Mouse (Mus musculus) ES-Bruce4 (cell line): ENCODE results near the gene Mbip. TPM values are rescaled to one million over a fixed set of nuclear protein-coding genes. Genes with fewer than 3 reads are reported as not detected.

Experiments
- H3K27ac ChIP-seq: 2 replicates; pipeline ENCODE4 v1.5.1; 2012; ENCODE audit warnings: low read length, inconsistent platforms; ENCODE audit not compliant: insufficient read depth
- H3K27me3 ChIP-seq: 2 replicates; pipeline ENCODE4 v1.6.1; 2012; ENCODE audit warnings: mild to moderate bottlenecking, low read length, inconsistent platforms; ENCODE audit not compliant: control insufficient read depth, poor library complexity, insufficient read depth, severe bottlenecking
- H3K36me3 ChIP-seq: 2 replicates; pipeline ENCODE4 v1.6.1; 2012; ENCODE audit warnings: inconsistent platforms, mild to moderate bottlenecking, low read length, moderate library complexity; ENCODE audit not compliant: control insufficient read depth, poor library complexity, insufficient read depth, severe bottlenecking
- H3K4me1 ChIP-seq: one replicate; pipeline ENCODE4 v1.8.1; 2011; ENCODE audit warnings: low read length; ENCODE audit not compliant: control insufficient read depth, insufficient read depth
- H3K4me3 ChIP-seq: 2 replicates; pipeline ENCODE4 v1.5.1; 2011; ENCODE audit warnings: low read depth, mild to moderate bottlenecking, low read length
- H3K9ac ChIP-seq: 2 replicates; pipeline ENCODE4 v1.6.1; 2012; ENCODE audit warnings: low read depth, mild to moderate bottlenecking, inconsistent platforms; ENCODE audit not compliant: poor library complexity, severe bottlenecking
- H3K9me3 ChIP-seq: replicated peaks from 2 replicates; pipeline ENCODE4 v1.6.1; 2012; ENCODE audit warnings: mild to moderate bottlenecking, low read length, inconsistent platforms; ENCODE audit not compliant: control insufficient read depth, poor library complexity, insufficient read depth, severe bottlenecking
- CTCF ChIP-seq: IDR thresholded peaks from one replicate; pipeline ENCODE4 v1.8.1; 2011; ENCODE audit warnings: low read depth, low read length
- EP300 ChIP-seq: IDR thresholded peaks from 2 replicates; pipeline ENCODE4 v1.6.1; 2011; ENCODE audit warnings: low read depth, low read length; ENCODE audit not compliant: insufficient read depth
- POLR2A ChIP-seq: IDR thresholded peaks from one replicate; pipeline ENCODE4 v1.8.1; 2011; ENCODE audit warnings: low read length; ENCODE audit not compliant: insufficient read depth
- polyA plus RNA-seq: library from polyadenylated mRNA; stranded (reverse); fragments of >200 nt; gene quantifications from 2 replicates; pipeline ENCODE4 v1.2.4, GENCODE M21; 2011; ENCODE audit warnings: low read depth; ENCODE audit not compliant: missing spikeins, insufficient read depth, insufficient read length

Mbip gene
- polyA plus RNA-seq = 36.1 and 36.5 TPM in 2 replicates

- Histone ChIP-seq H3K9me3 (no peaks in the 10 kb centered on the region), H3K4me1 (no peaks in the 10 kb centered on the region), H3K4me3 (peak within 1 kb of the TSS; percentile 99), H3K9ac (peak within 1 kb of the TSS; percentile 95), H3K36me3 (peaks cover under 1% of the 10 kb centered on the region; the same call in 1 of the 2 replicates), H3K27me3 (no peaks in the 10 kb centered on the region), H3K27ac (no peak within 1 kb of the TSS; the same call in 1 of the 2 replicates)
- peak; percentile 59 for TF ChIP-seq POLR2A
- TF ChIP-seq CTCF = no peak
- TF ChIP-seq EP300 = 0 out of 2 replicates have a peak, but pooled peaks have one; percentile 45
Observed at GRCm38 (mm10) chr12:56345367-56346089, at the start of gene Mbip. Mbip (minus strand) TSS chr12:56345894.

- Histone ChIP-seq H3K27ac (no peak overlapping the region), H3K36me3 (no peaks in the 10 kb centered on the region), H3K27me3 (no peaks in the 10 kb centered on the region; the same call in 1 of the 2 replicates), H3K9ac (no peak overlapping the region), H3K4me3 (no peak overlapping the region), H3K9me3 (no peaks in the 10 kb centered on the region), H3K4me1 (no peaks in the 10 kb centered on the region)
- no peak for TF ChIP-seq EP300
Observed at GRCm38 (mm10) chr12:56387647-56388205, 42.0 kb upstream of the Mbip start.

GRCm38 (mm10) chr12:56386955-56387646, 41.4 kb upstream of the Mbip start:
- Histone ChIP-seq H3K4me3 (no peak overlapping the region), H3K27ac (no peak overlapping the region), H3K4me1 (no peaks in the 10 kb centered on the region), H3K27me3 (no peaks in the 10 kb centered on the region; the same call in 1 of the 2 replicates), H3K9me3 (no peaks in the 10 kb centered on the region), H3K9ac (no peak overlapping the region), H3K36me3 (no peaks in the 10 kb centered on the region)
- TF ChIP-seq POLR2A (no peak), CTCF (no peak), EP300 (no peak)

DNA sequence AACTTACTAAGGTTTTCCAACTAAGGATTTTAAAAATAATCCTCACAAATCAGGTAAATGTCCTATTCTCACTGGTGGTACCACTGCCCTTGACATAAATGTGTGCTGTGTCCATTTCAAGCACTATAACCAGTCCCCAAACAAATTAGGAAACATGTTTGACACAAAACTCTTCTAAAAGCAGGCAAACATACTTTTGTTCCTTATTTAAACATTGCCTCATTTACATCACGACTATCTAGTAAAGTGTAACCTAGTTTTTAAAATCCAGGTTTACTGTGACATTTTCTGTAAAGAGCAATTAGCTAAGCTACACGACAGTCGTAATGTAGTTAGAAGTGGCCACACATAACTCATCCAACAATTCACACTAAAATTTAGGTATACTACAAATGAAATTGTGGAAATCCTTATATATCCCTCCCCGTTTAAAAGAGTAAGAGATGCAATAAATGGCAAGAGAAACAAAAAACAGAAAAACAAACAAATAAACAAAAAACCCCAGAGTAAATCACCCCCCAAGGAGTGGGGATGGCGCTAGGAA, 851 bp downstream of the Mbip start:
- Histone ChIP-seq H3K4me1 (no peaks in the 10 kb centered on the region), H3K4me3 (peak overlapping the region; percentile 99), H3K9me3 (no peaks in the 10 kb centered on the region), H3K9ac (peak overlapping the region; percentile 95), H3K27ac (no peak overlapping the region), H3K27me3 (no peaks in the 10 kb centered on the region), H3K36me3 (peaks cover 5% of the 10 kb centered on the region)
- TF ChIP-seq POLR2A (no peak), EP300 (no peak), CTCF (no peak)

DNA sequence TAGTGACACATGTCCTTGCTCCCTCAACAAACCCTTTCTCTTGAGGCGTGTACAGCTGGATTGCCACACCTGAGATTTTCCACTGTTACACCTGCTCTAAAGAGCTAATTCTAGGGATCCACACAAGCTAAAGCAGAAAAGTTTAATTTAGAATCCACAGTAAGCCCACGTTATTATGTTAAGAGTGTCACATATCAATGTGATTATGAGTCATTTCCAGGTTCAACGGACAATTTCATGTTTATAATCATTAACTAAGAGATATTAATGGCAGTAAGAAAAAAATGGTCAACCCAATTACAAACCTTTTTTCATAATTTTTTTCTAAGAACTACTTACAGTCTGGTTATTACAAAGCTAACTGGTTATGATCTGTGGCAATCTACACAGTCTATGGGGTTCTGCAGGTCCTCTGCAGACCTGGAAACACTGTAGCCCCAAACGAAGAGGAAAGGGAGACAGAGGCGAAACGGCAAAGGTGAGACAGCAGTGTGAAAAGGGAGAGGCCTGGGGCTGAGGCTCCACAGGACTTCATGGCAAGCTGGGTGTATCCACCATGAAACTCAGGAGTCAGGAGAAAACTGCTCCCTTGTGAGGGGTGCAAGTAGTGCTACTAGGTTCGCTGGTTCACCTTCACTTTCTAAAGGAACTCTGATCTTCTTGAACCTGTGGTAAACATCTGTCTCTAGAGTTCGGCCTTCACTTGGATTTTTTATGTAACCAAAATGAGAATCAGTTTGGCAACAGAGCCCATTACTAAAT, 6.2 kb downstream of the Mbip start:
- Histone ChIP-seq H3K4me3 (no peak overlapping the region), H3K9me3 (no peaks in the 10 kb centered on the region), H3K27ac (no peak overlapping the region), H3K4me1 (no peaks in the 10 kb centered on the region), H3K9ac (no peak overlapping the region), H3K27me3 (no peaks in the 10 kb centered on the region), H3K36me3 (peaks cover 27% of the 10 kb centered on the region)
- no peak for TF ChIP-seq POLR2A
- TF ChIP-seq EP300 = no peak
- no peak for TF ChIP-seq CTCF
